Mouse (Mus musculus): ENCODE measurements at regions not wholly inside any gene's neighbourhood (a gene's known extent, or its start where the extent isn't known, plus 50 kb on each side); places are given as distances from the start of the nearest gene placed in this dataset.

- Histone ChIP-seq H3K9me3 (ENCODE audit: control insufficient read depth, insufficient read depth, low read depth, low read length) (no peaks in the 10 kb centered on the region), H3K4me3 (ENCODE audit: insufficient read depth in 1 of 2, low read depth in 1 of 2, low read length in 2 of 2, poor library complexity in 1 of 2, severe bottlenecking in 1 of 2) (no peak overlapping the region), H3K4me1 (ENCODE audit: control insufficient read depth in 2 of 2, insufficient read depth in 2 of 2, low read length in 2 of 2, poor library complexity in 1 of 2) (peaks cover 1% of the 10 kb centered on the region in 2 experiments; a peak in 1 of 4 replicates), H3K36me3 (ENCODE audit: control insufficient read depth, insufficient read depth, low read length, poor library complexity, severe bottlenecking) (no peaks in the 10 kb centered on the region), H3K9ac (ENCODE audit: insufficient read depth, low read depth, low read length, poor library complexity, severe bottlenecking) (no peak overlapping the region), H3K27ac (ENCODE audit: insufficient read depth, low read depth, low read length, poor library complexity, severe bottlenecking) (no peak overlapping the region)
- TF ChIP-seq CHD2 (IDR thresholded peaks at IDR 0.05; ENCODE audit: low read depth, low read length) (no peak), ZNF384 (IDR thresholded peaks at IDR 0.05; ENCODE audit: low read depth, low read length) (no peak), HCFC1 (IDR thresholded peaks at IDR 0.05; ENCODE audit: borderline replicate concordance, insufficient read depth, low read length) (no peak), MAFK (IDR thresholded peaks at IDR 0.05; ENCODE audit: insufficient read depth, low read depth, low read length) (no peak), ZC3H11A (IDR thresholded peaks at IDR 0.05; ENCODE audit: borderline replicate concordance, low read depth, low read length) (no peak)
- no peak for DNase-seq (ENCODE audit: low read depth, low spot score)
- in situ Hi-C loops (cut with MboI; ENCODE audit: low sequenced_read_pairs in 2 of 2, unreplicated experiment in 2 of 2), result no loop called here
These were observed 64.4 kb downstream of the Zfp36l1 start for GRCm38 (mm10) chr12:80048215-80048979.

GRCm38 (mm10) chr12:80046625-80047303 is 66.0 kb downstream of the Zfp36l1 start:
- Histone ChIP-seq H3K4me1 (ENCODE audit: control insufficient read depth in 2 of 2, insufficient read depth in 2 of 2, low read length in 2 of 2, poor library complexity in 1 of 2) (peaks cover 1 to 2% of the 10 kb centered on the region in 2 experiments; a peak in 1 of 4 replicates), H3K4me3 (ENCODE audit: insufficient read depth in 1 of 2, low read depth in 1 of 2, low read length in 2 of 2, poor library complexity in 1 of 2, severe bottlenecking in 1 of 2) (no peak overlapping the region), H3K36me3 (ENCODE audit: control insufficient read depth, insufficient read depth, low read length, poor library complexity, severe bottlenecking) (no peaks in the 10 kb centered on the region), H3K27ac (ENCODE audit: insufficient read depth, low read depth, low read length, poor library complexity, severe bottlenecking) (no peak overlapping the region), H3K9me3 (ENCODE audit: control insufficient read depth, insufficient read depth, low read depth, low read length) (no peaks in the 10 kb centered on the region), H3K9ac (ENCODE audit: insufficient read depth, low read depth, low read length, poor library complexity, severe bottlenecking) (no peak overlapping the region)
- in situ Hi-C loops (cut with MboI; ENCODE audit: low sequenced_read_pairs in 2 of 2, unreplicated experiment in 2 of 2), result no loop called here
- TF ChIP-seq ZNF384 (IDR thresholded peaks at IDR 0.05; ENCODE audit: low read depth, low read length), result no peak
- no peak for TF ChIP-seq MAFK (IDR thresholded peaks at IDR 0.05; ENCODE audit: insufficient read depth, low read depth, low read length)
- no peak for TF ChIP-seq ZC3H11A (IDR thresholded peaks at IDR 0.05; ENCODE audit: borderline replicate concordance, low read depth, low read length)
- TF ChIP-seq HCFC1 (IDR thresholded peaks at IDR 0.05; ENCODE audit: borderline replicate concordance, insufficient read depth, low read length), result no peak
- no peak for TF ChIP-seq CHD2 (IDR thresholded peaks at IDR 0.05; ENCODE audit: low read depth, low read length)
- DNase-seq (ENCODE audit: low read depth, low spot score), result no peak

GRCm38 (mm10) chr12:80041510-80042324 is 71.1 kb downstream of the Zfp36l1 start:
- no peaks in the 10 kb centered on the region for H3K9me3 ChIP-seq (ENCODE audit: control insufficient read depth, insufficient read depth, low read depth, low read length)
- DNase-seq (ENCODE audit: low read depth, low spot score), result no peak
- no peak overlapping the region for H3K9ac ChIP-seq (ENCODE audit: insufficient read depth, low read depth, low read length, poor library complexity, severe bottlenecking)
- H3K4me3 ChIP-seq (ENCODE audit: insufficient read depth in 1 of 2, low read depth in 1 of 2, low read length in 2 of 2, poor library complexity in 1 of 2, severe bottlenecking in 1 of 2), result no peak overlapping the region
- TF ChIP-seq CHD2 (IDR thresholded peaks at IDR 0.05; ENCODE audit: low read depth, low read length), result no peak
- TF ChIP-seq HCFC1 (IDR thresholded peaks at IDR 0.05; ENCODE audit: borderline replicate concordance, insufficient read depth, low read length), result no peak
- no peak for TF ChIP-seq MAFK (IDR thresholded peaks at IDR 0.05; ENCODE audit: insufficient read depth, low read depth, low read length)
- no peak for TF ChIP-seq ZC3H11A (IDR thresholded peaks at IDR 0.05; ENCODE audit: borderline replicate concordance, low read depth, low read length)
- no peak for TF ChIP-seq ZNF384 (IDR thresholded peaks at IDR 0.05; ENCODE audit: low read depth, low read length)
- in situ Hi-C loops (cut with MboI; ENCODE audit: low sequenced_read_pairs in 2 of 2, unreplicated experiment in 2 of 2), result no loop called here
- peaks cover 1 to 5% of the 10 kb centered on the region in 2 experiments; a peak in 2 of 4 replicates for H3K4me1 ChIP-seq (ENCODE audit: control insufficient read depth in 2 of 2, insufficient read depth in 2 of 2, low read length in 2 of 2, poor library complexity in 1 of 2)
- H3K27ac ChIP-seq (ENCODE audit: insufficient read depth, low read depth, low read length, poor library complexity, severe bottlenecking), result no peak overlapping the region
- H3K36me3 ChIP-seq (ENCODE audit: control insufficient read depth, insufficient read depth, low read length, poor library complexity, severe bottlenecking), result no peaks in the 10 kb centered on the region

- in situ Hi-C loops (cut with MboI; ENCODE audit: low sequenced_read_pairs in 2 of 2, unreplicated experiment in 2 of 2), result no loop called here
- Histone ChIP-seq H3K4me3 (ENCODE audit: insufficient read depth in 1 of 2, low read depth in 1 of 2, low read length in 2 of 2, poor library complexity in 1 of 2, severe bottlenecking in 1 of 2) (no peak overlapping the region), H3K27ac (ENCODE audit: insufficient read depth, low read depth, low read length, poor library complexity, severe bottlenecking) (no peak overlapping the region), H3K9ac (ENCODE audit: insufficient read depth, low read depth, low read length, poor library complexity, severe bottlenecking) (no peak overlapping the region), H3K4me1 (ENCODE audit: control insufficient read depth in 2 of 2, insufficient read depth in 2 of 2, low read length in 2 of 2, poor library complexity in 1 of 2) (peaks cover 1 to 5% of the 10 kb centered on the region in 2 experiments; a peak in 2 of 4 replicates), H3K9me3 (ENCODE audit: control insufficient read depth, insufficient read depth, low read depth, low read length) (no peaks in the 10 kb centered on the region), H3K36me3 (ENCODE audit: control insufficient read depth, insufficient read depth, low read length, poor library complexity, severe bottlenecking) (no peaks in the 10 kb centered on the region)
- DNase-seq (ENCODE audit: low read depth, low spot score), result no peak
- TF ChIP-seq MAFK (IDR thresholded peaks at IDR 0.05; ENCODE audit: insufficient read depth, low read depth, low read length), result no peak
- no peak for TF ChIP-seq HCFC1 (IDR thresholded peaks at IDR 0.05; ENCODE audit: borderline replicate concordance, insufficient read depth, low read length)
- no peak for TF ChIP-seq CHD2 (IDR thresholded peaks at IDR 0.05; ENCODE audit: low read depth, low read length)
- no peak for TF ChIP-seq ZC3H11A (IDR thresholded peaks at IDR 0.05; ENCODE audit: borderline replicate concordance, low read depth, low read length)
- no peak for TF ChIP-seq ZNF384 (IDR thresholded peaks at IDR 0.05; ENCODE audit: low read depth, low read length)
These were observed 71.8 kb downstream of the Zfp36l1 start for GRCm38 (mm10) chr12:80041012-80041411.

Measured in ES-E14 (cell line).